Mouse (Mus musculus): ENCODE measurements around the gene Col27a1. TPM values are rescaled to one million over a fixed set of nuclear protein-coding genes. Genes with fewer than 3 reads are reported as not detected.

Gene Col27a1
- polyA plus RNA-seq, 1 experiment = 1.4 TPM

DNA sequence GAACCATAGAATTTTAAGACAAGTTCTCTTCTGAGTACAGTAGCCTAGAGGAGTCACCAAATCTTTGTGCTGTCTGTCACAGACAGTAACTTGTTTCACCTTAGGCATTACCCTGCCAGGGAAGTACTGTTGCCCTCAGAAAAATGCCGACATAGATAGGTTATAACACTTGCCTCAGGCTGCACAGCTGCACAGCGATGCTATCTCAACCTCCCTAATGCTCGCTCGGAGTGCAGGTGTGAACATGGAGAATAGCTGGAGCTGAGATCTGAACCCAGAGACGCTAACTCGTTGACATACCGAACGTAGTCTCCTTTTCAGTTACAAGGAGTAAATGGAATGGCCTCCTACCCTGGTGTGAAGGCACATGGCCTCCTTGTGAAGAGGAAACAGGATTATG lies 84.4 kb downstream of the Col27a1 start:
- Histone ChIP-seq H3K9me3 (replicated peaks; ENCODE audit: control insufficient read depth, insufficient read depth, low read length, poor library complexity, severe bottlenecking) (no peaks in the 10 kb centered on the region), H3K4me1 (ENCODE audit: control insufficient read depth, insufficient read depth, low read length) (no peaks in the 10 kb centered on the region), H3K4me3 (ENCODE audit: low read depth, low read length) (no peak overlapping the region), H3K9ac (ENCODE audit: low read depth, poor library complexity, severe bottlenecking) (no peak overlapping the region), H3K27ac (ENCODE audit: insufficient read depth, low read length) (no peak overlapping the region), H3K27me3 (ENCODE audit: control insufficient read depth, insufficient read depth, low read length, poor library complexity, severe bottlenecking) (no peaks in the 10 kb centered on the region), H3K36me3 (ENCODE audit: control insufficient read depth, insufficient read depth, low read length, poor library complexity, severe bottlenecking) (no peaks in the 10 kb centered on the region)
- no peak for TF ChIP-seq EP300 (IDR thresholded peaks at IDR 0.05; ENCODE audit: insufficient read depth, low read depth, low read length)

DNA sequence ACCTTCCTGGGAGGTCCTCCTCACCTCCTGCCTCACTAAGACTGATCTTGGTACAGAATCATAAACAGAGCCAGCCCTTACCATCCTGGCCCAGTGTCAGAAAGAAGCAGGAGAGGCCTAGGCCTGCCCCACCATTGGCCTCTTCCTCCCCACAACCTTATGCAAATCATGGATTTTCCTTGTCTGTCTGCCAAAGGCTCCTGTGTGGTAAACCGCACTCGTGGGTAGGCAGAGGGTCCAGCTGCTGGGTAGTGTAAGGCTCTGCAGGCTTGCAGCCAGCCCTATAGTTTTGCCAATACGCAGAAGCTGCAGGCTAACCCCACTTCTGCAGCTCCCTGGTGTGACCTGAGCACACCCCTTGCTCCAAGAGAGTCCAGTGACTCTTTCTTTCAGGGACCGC lies 88.8 kb downstream of the Col27a1 start:
- no peak overlapping the region for H3K9ac ChIP-seq (ENCODE audit: low read depth, poor library complexity, severe bottlenecking)
- H3K36me3 ChIP-seq (ENCODE audit: control insufficient read depth, insufficient read depth, low read length, poor library complexity, severe bottlenecking) = no peaks in the 10 kb centered on the region
- H3K27me3 ChIP-seq (ENCODE audit: control insufficient read depth, insufficient read depth, low read length, poor library complexity, severe bottlenecking) = no peaks in the 10 kb centered on the region
- TF ChIP-seq EP300 (IDR thresholded peaks at IDR 0.05; ENCODE audit: insufficient read depth, low read depth, low read length) = no peak
- no peak for TF ChIP-seq CTCF (IDR thresholded peaks at IDR 0.05; ENCODE audit: low read depth, low read length)
- TF ChIP-seq POLR2A (IDR thresholded peaks at IDR 0.05; ENCODE audit: insufficient read depth, low read length) = no peak
- no peak overlapping the region for H3K4me3 ChIP-seq (ENCODE audit: low read depth, low read length)
- no peaks in the 10 kb centered on the region for H3K9me3 ChIP-seq (replicated peaks; ENCODE audit: control insufficient read depth, insufficient read depth, low read length, poor library complexity, severe bottlenecking)
- no peaks in the 10 kb centered on the region for H3K4me1 ChIP-seq (ENCODE audit: control insufficient read depth, insufficient read depth, low read length)
- no peak overlapping the region for H3K27ac ChIP-seq (ENCODE audit: insufficient read depth, low read length)

DNA sequence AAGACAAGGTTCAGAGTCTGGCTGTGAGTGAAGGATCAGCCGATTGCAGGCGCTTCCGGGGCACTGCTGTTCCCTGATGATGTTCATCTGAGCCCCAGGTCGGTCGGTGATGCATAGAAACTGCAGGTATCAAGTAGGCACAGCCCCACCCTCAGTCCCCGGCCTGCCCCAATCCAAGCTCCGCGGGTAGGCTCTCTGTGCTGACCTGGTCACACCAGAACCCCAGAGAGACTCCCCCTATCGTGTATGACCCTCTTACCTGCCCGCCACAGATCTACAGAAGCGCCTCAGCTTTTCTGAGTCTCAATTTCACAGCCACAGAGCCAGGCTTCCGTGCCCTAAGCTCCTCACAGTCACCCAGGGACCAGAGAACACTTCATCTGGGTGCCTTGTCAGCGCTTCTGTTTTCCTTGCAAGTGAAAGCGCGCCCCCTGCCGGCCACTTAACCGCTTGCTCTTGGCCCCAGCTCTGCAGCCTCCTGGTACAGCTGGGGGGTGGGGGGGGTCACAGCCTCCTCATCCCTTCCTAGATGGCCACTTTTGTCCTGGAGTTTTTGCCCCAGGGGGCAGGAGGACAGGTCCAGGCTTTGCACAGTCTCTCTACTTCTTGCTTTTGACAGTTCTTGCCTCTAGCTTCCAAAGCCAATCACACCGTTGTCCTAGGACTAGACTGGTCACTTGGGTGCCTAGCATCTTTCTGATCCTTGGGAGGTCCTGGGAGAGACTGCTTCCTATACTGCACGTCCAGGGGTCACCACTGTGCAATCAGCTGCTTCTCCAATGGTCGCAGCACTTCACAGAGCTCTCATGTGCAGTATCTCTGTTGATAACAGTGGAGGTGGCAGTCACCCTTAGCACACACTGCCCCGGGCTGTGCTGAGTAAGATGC lies 93.6 kb downstream of the Col27a1 start:
- no peak overlapping the region for H3K9ac ChIP-seq (ENCODE audit: low read depth, poor library complexity, severe bottlenecking)
- TF ChIP-seq EP300 (IDR thresholded peaks at IDR 0.05; ENCODE audit: insufficient read depth, low read depth, low read length) (no peak), CTCF (IDR thresholded peaks at IDR 0.05; ENCODE audit: low read depth, low read length) (peak; percentile 69), POLR2A (IDR thresholded peaks at IDR 0.05; ENCODE audit: insufficient read depth, low read length) (no peak)
- no peaks in the 10 kb centered on the region for H3K36me3 ChIP-seq (ENCODE audit: control insufficient read depth, insufficient read depth, low read length, poor library complexity, severe bottlenecking)
- no peaks in the 10 kb centered on the region for H3K4me1 ChIP-seq (ENCODE audit: control insufficient read depth, insufficient read depth, low read length)
- H3K9me3 ChIP-seq (replicated peaks; ENCODE audit: control insufficient read depth, insufficient read depth, low read length, poor library complexity, severe bottlenecking) = no peaks in the 10 kb centered on the region
- H3K27ac ChIP-seq (ENCODE audit: insufficient read depth, low read length) = no peak overlapping the region
- no peak overlapping the region for H3K4me3 ChIP-seq (ENCODE audit: low read depth, low read length)
- no peaks in the 10 kb centered on the region for H3K27me3 ChIP-seq (ENCODE audit: control insufficient read depth, insufficient read depth, low read length, poor library complexity, severe bottlenecking)

DNA sequence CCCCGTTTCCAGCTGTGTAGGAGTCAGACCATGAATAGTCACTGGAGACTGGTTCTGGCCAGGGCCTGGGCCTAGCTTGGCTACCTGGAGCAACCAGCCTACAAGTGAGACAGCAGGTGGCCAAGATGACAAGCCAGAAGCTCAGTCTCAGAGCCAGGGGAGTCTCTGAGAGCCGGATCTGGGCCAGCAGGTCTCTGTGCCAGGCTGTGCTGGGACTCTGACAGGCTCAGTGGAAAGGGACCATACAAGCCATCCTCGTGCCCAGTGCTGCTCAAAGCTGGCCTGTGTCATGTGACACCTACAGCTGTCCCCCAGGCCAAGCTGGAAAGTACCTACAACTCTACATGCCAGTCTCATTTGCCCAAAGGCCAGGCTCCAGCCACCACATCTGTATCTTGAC lies 94.5 kb downstream of the Col27a1 start:
- H3K27me3 ChIP-seq (ENCODE audit: control insufficient read depth, insufficient read depth, low read length, poor library complexity, severe bottlenecking) = no peaks in the 10 kb centered on the region
- no peak overlapping the region for H3K9ac ChIP-seq (ENCODE audit: low read depth, poor library complexity, severe bottlenecking)
- H3K4me3 ChIP-seq (ENCODE audit: low read depth, low read length) = no peak overlapping the region
- no peaks in the 10 kb centered on the region for H3K4me1 ChIP-seq (ENCODE audit: control insufficient read depth, insufficient read depth, low read length)
- no peaks in the 10 kb centered on the region for H3K36me3 ChIP-seq (ENCODE audit: control insufficient read depth, insufficient read depth, low read length, poor library complexity, severe bottlenecking)
- no peak overlapping the region for H3K27ac ChIP-seq (ENCODE audit: insufficient read depth, low read length)
- TF ChIP-seq POLR2A (IDR thresholded peaks at IDR 0.05; ENCODE audit: insufficient read depth, low read length) (no peak), EP300 (IDR thresholded peaks at IDR 0.05; ENCODE audit: insufficient read depth, low read depth, low read length) (no peak), CTCF (IDR thresholded peaks at IDR 0.05; ENCODE audit: low read depth, low read length) (no peak)
- no peaks in the 10 kb centered on the region for H3K9me3 ChIP-seq (replicated peaks; ENCODE audit: control insufficient read depth, insufficient read depth, low read length, poor library complexity, severe bottlenecking)

DNA sequence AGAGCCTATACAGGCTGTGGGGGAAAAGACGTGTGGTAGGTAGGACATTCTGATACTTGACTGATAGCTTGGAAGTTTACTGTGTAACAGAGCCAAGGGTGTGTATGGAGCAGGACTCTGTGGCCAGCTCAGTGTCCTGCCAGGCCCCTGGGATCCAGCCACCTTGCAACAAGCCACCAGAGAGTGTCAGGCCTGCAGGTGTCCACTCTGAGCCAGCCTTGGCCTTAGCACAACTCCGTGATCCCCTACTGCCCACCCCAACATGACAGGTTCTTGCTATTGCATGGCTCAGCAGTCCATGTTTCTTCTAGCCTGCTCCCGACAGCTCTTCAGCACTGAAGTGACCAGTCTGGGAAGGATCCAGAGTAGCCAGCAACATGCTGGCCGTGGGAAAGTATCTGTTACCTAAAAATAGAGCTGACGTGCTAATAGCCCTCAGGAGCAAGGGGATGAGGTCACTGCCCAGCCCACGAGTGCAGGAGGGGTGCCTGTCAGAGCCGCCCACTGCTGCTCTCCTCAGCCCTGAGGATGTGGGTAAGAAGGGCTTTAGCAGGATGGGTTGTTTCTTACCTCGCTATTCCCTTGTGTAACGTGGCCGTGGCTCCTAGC lies 96.5 kb downstream of the Col27a1 start:
- Histone ChIP-seq H3K36me3 (ENCODE audit: control insufficient read depth, insufficient read depth, low read length, poor library complexity, severe bottlenecking) (no peaks in the 10 kb centered on the region), H3K9ac (ENCODE audit: low read depth, poor library complexity, severe bottlenecking) (no peak overlapping the region), H3K4me3 (ENCODE audit: low read depth, low read length) (no peak overlapping the region), H3K27ac (ENCODE audit: insufficient read depth, low read length) (no peak overlapping the region), H3K27me3 (ENCODE audit: control insufficient read depth, insufficient read depth, low read length, poor library complexity, severe bottlenecking) (no peaks in the 10 kb centered on the region), H3K4me1 (ENCODE audit: control insufficient read depth, insufficient read depth, low read length) (no peaks in the 10 kb centered on the region), H3K9me3 (replicated peaks; ENCODE audit: control insufficient read depth, insufficient read depth, low read length, poor library complexity, severe bottlenecking) (no peaks in the 10 kb centered on the region)
- TF ChIP-seq CTCF (IDR thresholded peaks at IDR 0.05; ENCODE audit: low read depth, low read length) (no peak), POLR2A (IDR thresholded peaks at IDR 0.05; ENCODE audit: insufficient read depth, low read length) (no peak), EP300 (IDR thresholded peaks at IDR 0.05; ENCODE audit: insufficient read depth, low read depth, low read length) (no peak)

DNA sequence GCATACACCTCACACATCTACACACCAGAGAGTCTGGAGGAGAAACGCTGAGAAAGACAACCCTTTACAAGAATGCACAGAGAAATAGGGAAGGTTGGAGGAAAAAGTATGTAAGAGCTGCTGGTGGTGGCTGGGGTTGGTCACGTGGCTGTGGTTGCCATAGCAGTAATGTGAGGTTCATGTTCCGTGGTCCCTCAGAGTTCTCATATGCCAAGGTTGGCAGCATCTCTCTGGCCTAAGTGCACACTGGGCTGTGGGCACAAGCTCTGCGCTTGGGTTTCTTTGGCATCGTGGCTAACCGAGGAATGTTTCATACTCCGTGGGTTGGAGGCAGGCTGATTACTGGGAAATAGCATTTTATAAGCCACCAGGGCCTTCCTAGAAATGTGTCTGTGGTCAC lies 97.6 kb downstream of the Col27a1 start:
- H3K9me3 ChIP-seq (replicated peaks; ENCODE audit: control insufficient read depth, insufficient read depth, low read length, poor library complexity, severe bottlenecking) = no peaks in the 10 kb centered on the region
- no peaks in the 10 kb centered on the region for H3K27me3 ChIP-seq (ENCODE audit: control insufficient read depth, insufficient read depth, low read length, poor library complexity, severe bottlenecking)
- TF ChIP-seq POLR2A (IDR thresholded peaks at IDR 0.05; ENCODE audit: insufficient read depth, low read length) (no peak), EP300 (IDR thresholded peaks at IDR 0.05; ENCODE audit: insufficient read depth, low read depth, low read length) (no peak), CTCF (IDR thresholded peaks at IDR 0.05; ENCODE audit: low read depth, low read length) (no peak)
- no peak overlapping the region for H3K4me3 ChIP-seq (ENCODE audit: low read depth, low read length)
- no peak overlapping the region for H3K9ac ChIP-seq (ENCODE audit: low read depth, poor library complexity, severe bottlenecking)
- H3K4me1 ChIP-seq (ENCODE audit: control insufficient read depth, insufficient read depth, low read length) = no peaks in the 10 kb centered on the region
- H3K27ac ChIP-seq (ENCODE audit: insufficient read depth, low read length) = no peak overlapping the region
- no peaks in the 10 kb centered on the region for H3K36me3 ChIP-seq (ENCODE audit: control insufficient read depth, insufficient read depth, low read length, poor library complexity, severe bottlenecking)

Measured in ES-Bruce4 (cell line).